21 mouse cellular contexts compared by ENCODE assay signal in the genomic region with DNA sequence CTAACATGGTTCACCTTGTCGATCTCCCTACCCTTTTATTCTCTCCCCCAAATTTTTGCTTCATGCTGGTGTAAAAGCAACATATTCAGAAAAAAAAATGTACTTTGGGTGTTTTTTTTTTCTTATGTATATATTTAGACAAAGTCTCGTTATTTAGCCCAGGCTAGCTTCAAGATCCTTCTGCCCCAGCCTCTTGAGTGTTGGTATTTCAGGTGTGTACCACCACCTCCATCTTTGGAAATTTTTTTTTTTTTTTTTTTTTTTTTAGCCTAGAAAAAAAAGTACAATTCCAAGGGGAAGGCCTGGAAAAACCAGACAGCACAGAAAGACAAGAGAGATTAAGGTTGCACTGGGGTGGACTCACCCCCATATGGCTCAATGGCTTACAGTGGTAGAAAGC. TPM values are rescaled to one million over a fixed set of nuclear protein-coding genes. Genes with fewer than 3 reads are reported as not detected.
DNase-seq lines count a peak whose midpoint lies in the region; ATAC-seq and TF ChIP-seq lines count a peak whose summit lies in the region.
"Had no signal": no experiment of that assay in that cellular context is flagged by ENCODE, and none has a peak within 500 bp of the region (broad histone marks: within the 10 kb centered on the region; RNA-seq: fewer than 3 reads in every experiment).

No protein-coding gene starts in this region.

- no peak for TF ChIP-seq CTCF in spleen, adult 2 months (IDR thresholded peaks at IDR 0.05; ENCODE audit: extremely low read depth, insufficient read depth, insufficient read length, insufficient replicate concordance)

- peak overlapping the region; percentile 69; the same call in 1 of the 2 replicates for H3K4me3 ChIP-seq in heart, embryonic 13.5 days
- H3K4me3 ChIP-seq in spleen, adult 2 months (ENCODE audit: extremely low read depth, insufficient read depth, insufficient read length): no peak overlapping the region
- peak overlapping the region; percentile 82 for H3K4me3 ChIP-seq in liver, embryonic 13.5 days (replicated peaks)

- H3K27ac ChIP-seq in heart, embryonic 13.5 days (replicated peaks): peak overlapping the region; percentile 79; the same call in 1 of the 2 replicates
- H3K27ac ChIP-seq in spleen, adult 2 months (ENCODE audit: insufficient read depth, low read length): peak overlapping the region; percentile 90
- peak overlapping the region; percentile 96 for H3K27ac ChIP-seq in liver, embryonic 13.5 days
- H3K27ac ChIP-seq: midbrain, embryonic 12.5 days had no signal

- ATAC-seq in heart, embryonic 13.5 days (ENCODE audit: extremely low read depth, insufficient number of reproducible peaks, low FRiP score, low TSS enrichment): no peak
- no peak for ATAC-seq in liver, embryonic 13.5 days (ENCODE audit: low read depth)
- no peak for ATAC-seq in cerebellum, adult (ENCODE audit: insufficient number of reproducible peaks, low FRiP score, low TSS enrichment)

- H3K4me1 ChIP-seq in heart, embryonic 13.5 days: peaks cover 18% of the 10 kb centered on the region
- H3K4me1 ChIP-seq in spleen, adult 2 months (ENCODE audit: control insufficient read depth, insufficient read depth, insufficient read length): peaks cover 8% of the 10 kb centered on the region; the same call in 1 of the 2 replicates
- H3K4me1 ChIP-seq in liver, embryonic 13.5 days (replicated peaks): peaks cover 38% of the 10 kb centered on the region

- H3K27me3 ChIP-seq in heart, embryonic 13.5 days (replicated peaks): no peaks in the 10 kb centered on the region
- H3K27me3 ChIP-seq in spleen, adult 2 months (ENCODE audit: control insufficient read depth, insufficient read depth, low read length): no peaks in the 10 kb centered on the region
- no peaks in the 10 kb centered on the region for H3K27me3 ChIP-seq in liver, embryonic 13.5 days
- H3K27me3 ChIP-seq: limb, embryonic 15.5 days had no signal

- TF ChIP-seq POLR2A in spleen, adult 2 months (IDR thresholded peaks at IDR 0.05; ENCODE audit: low read depth, low read length): no peak

- peaks cover 27% of the 10 kb centered on the region for H3K36me3 ChIP-seq in heart, embryonic 13.5 days
- peaks cover 23% of the 10 kb centered on the region for H3K36me3 ChIP-seq in spleen, adult 2 months (ENCODE audit: control insufficient read depth, insufficient read depth, low read length)
- peaks cover 32% of the 10 kb centered on the region for H3K36me3 ChIP-seq in liver, embryonic 13.5 days

- no peak for DNase-seq in heart, postnatal 25 days (ENCODE audit: low spot score)
- DNase-seq in spleen, adult 2 months (ENCODE audit: low read depth in 1 of 2, low spot score in 2 of 2): no peak
- DNase-seq in spleen, postnatal 14 days (ENCODE audit: low spot score in 2 of 2): no peak
- no peak for DNase-seq in liver, embryonic 13.5 days
- DNase-seq in urinary bladder, postnatal 10 days (ENCODE audit: low spot score): no peak
- DNase-seq: cerebellum, postnatal 25 days; kidney, adult 9 months; kidney, postnatal 4 days; lung, postnatal 4 days; right cerebral cortex, postnatal 14 days had no signal

- H3K9ac ChIP-seq in heart, embryonic 13.5 days: no peak overlapping the region; the same call in 1 of the 2 replicates
- H3K9ac ChIP-seq in liver, embryonic 13.5 days: peak overlapping the region; percentile 91

- WGBS in heart, embryonic 13.5 days: 69% methylated on average over 2 of the region's 2 CpGs
- WGBS in spleen, adult 2 months: 67% methylated on average over 2 of the region's 2 CpGs
- WGBS in liver, embryonic 13.5 days (ENCODE audit: insufficient replicate concordance): 58% methylated on average over 2 of the region's 2 CpGs

- intact Hi-C loops in heart, postnatal 25 days (cut with DNase I): no loop called here

- H3K4me2 ChIP-seq in heart, embryonic 13.5 days: peak overlapping the region; percentile 86
- H3K4me2 ChIP-seq in liver, embryonic 13.5 days: peak overlapping the region; percentile 78

- no peaks in the 10 kb centered on the region for H3K9me3 ChIP-seq in heart, embryonic 13.5 days
- H3K9me3 ChIP-seq in liver, embryonic 13.5 days (replicated peaks): peaks cover 35% of the 10 kb centered on the region
- H3K9me3 ChIP-seq: limb, embryonic 15.5 days; midbrain, embryonic 12.5 days had no signal

RNA-seq across cellular contexts. Expression of a gene that starts 1.0 kb away (rescaled TPM):
- 4.9 and 6.9 TPM in 2 replicates for polyA plus RNA-seq in heart, embryonic 13.5 days (2015; fragmentation: Nextera tagmentation; extraction: Ambion mirVana)
- total RNA-seq in heart, postnatal 25 days (2021): 10 to 100 TPM; 18.0 to 22.0 TPM
- 26.6 and 28.6 TPM in 2 replicates for polyA plus RNA-seq in spleen, adult 2 months (2012; rRNA removed)
- polyA plus RNA-seq in liver, embryonic 13.5 days (2015; fragmentation: Nextera tagmentation; extraction: Ambion mirVana): 8.4 and 9.9 TPM in 2 replicates

RNA-seq across cellular contexts. Expression of a gene that starts 32.1 kb away (rescaled TPM):
- polyA plus RNA-seq in heart, embryonic 13.5 days (2015; fragmentation: Nextera tagmentation; extraction: Ambion mirVana): 0.11 TPM in 1 of 2 replicates, not detected in the other
- not detected for total RNA-seq in heart, postnatal 25 days (2021)
- 0.07 TPM in 1 of 2 replicates, not detected in the other for polyA plus RNA-seq in spleen, adult 2 months (2012; rRNA removed)
- not detected in 2 replicates for polyA plus RNA-seq in liver, embryonic 13.5 days (2015; fragmentation: Nextera tagmentation; extraction: Ambion mirVana)
- total RNA-seq: adrenal gland, adult 18-20 months; gastrocnemius, adult 8-10 months; layer of hippocampus, postnatal 10 days; left cerebral cortex, postnatal 10 days had no signal
- polyA plus RNA-seq: forebrain, embryonic 10.5 days; hindbrain, embryonic 11.5 days; limb, embryonic 15.5 days; midbrain, embryonic 12.5 days; neural tube, embryonic 14.5 days had no signal

RNA-seq across cellular contexts. Expression of a gene that starts 44.9 kb away (rescaled TPM):
- 0.74 and 0.92 TPM in 2 replicates for polyA plus RNA-seq in heart, embryonic 13.5 days (2015; fragmentation: Nextera tagmentation; extraction: Ambion mirVana)
- total RNA-seq in heart, postnatal 25 days (2021): 10 to 100 TPM; 18.3 to 27.6 TPM
- polyA plus RNA-seq in spleen, adult 2 months (2012; rRNA removed): 1.6 and 2.1 TPM in 2 replicates
- 0.05 TPM in 1 of 2 replicates, not detected in the other for polyA plus RNA-seq in liver, embryonic 13.5 days (2015; fragmentation: Nextera tagmentation; extraction: Ambion mirVana)
